Mouse (Mus musculus) left cerebral cortex, adult 8-10 months (tissue): ENCODE results near the gene Prrt4. TPM values are rescaled to one million over a fixed set of nuclear protein-coding genes. Genes with fewer than 3 reads are reported as not detected.
A peak's percentile ranks its signal among the peaks of the same experiment; 100 is the strongest.

Experiments
- DNase-seq, 2 experiments: peaks; one replicate each; pipeline ENCODE4 v3.0.0; 2022; ENCODE audit warnings: low spot score in 2 of 2
- microRNA-seq, 2 experiments: library from miRNA; unstranded; fragments of <30 nt; microRNA quantifications; one replicate each; pipeline ENCODE4 v1.2.0; 2022
- total RNA-seq, 4 experiments: library from RNA; stranded (reverse); gene quantifications; 2 replicates each; pipeline ENCODE4 v1.2.4; 2022

Prrt4 gene
- total RNA-seq, 4 experiments from 2014 or later, result 3.8 to 4.7 (median 4.4) TPM

DNA sequence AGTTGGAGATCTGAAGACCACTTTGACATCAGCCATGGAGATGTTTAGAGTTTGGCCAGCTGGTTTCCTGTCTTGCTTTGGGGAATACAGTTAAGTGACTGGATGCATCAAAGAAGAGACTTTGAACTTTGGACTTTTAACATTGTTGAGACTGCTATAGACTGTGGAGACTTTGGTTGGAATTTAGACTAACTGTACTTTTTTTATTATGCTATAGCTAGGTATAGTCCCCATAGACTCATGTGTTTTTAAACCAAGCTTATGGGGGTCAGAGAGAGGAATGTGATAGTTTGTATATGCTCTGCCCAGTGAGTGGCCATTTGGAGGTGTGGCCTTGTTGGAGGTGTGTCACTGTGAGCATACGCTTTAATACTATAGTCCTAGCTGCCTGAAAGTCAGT, 29.4 kb downstream of the Prrt4 start:
- DNase-seq, result no peak

DNA sequence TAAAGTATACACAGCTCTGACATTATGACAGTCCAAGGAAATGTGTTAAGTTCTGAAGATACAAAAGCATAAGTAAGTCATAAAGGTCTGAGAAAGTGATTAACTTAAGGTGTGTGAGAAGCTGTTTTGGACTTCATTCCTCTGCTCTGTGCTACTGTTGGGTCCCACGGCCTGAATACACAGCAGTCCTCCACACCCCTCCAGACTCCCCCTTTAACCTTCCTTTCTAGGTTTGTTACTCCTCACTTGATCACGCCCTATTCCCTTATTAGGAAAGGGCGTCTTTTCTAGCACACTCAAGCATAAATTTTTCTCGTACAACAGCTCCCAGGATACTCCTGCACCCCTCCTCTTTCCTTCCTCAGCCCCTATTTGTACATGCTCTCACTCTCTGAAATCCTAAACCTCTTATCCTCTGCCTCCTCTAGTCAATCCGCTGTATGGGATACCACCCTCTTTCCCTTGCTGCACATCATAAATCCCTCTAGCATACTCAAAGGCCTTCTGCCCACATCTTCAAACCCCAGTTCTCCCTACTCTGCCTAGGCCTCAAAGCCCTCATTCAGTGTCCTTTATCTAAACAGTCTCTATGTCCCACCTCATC, 31.9 kb downstream of the Prrt4 start:
- no peak for DNase-seq

DNA sequence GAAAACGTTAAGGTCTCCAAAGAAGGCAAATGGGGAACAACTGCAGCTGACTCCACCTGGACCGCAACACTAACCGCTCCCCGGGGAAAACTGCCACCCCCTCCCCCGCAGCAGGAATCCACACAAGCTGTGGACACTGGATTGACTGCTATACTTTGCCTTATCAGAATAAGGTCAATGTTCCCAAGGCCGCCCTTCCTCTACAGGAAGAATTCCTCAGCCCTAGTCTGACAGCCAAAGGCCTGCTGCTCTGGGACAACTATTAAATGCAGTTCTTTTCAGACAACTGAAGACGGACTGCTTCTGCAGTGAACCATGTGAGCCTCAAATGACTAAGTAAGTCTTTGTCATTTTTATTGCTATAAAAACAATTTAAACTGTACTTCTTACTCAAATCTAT, 32.7 kb downstream of the Prrt4 start:
- no peak for DNase-seq

DNA sequence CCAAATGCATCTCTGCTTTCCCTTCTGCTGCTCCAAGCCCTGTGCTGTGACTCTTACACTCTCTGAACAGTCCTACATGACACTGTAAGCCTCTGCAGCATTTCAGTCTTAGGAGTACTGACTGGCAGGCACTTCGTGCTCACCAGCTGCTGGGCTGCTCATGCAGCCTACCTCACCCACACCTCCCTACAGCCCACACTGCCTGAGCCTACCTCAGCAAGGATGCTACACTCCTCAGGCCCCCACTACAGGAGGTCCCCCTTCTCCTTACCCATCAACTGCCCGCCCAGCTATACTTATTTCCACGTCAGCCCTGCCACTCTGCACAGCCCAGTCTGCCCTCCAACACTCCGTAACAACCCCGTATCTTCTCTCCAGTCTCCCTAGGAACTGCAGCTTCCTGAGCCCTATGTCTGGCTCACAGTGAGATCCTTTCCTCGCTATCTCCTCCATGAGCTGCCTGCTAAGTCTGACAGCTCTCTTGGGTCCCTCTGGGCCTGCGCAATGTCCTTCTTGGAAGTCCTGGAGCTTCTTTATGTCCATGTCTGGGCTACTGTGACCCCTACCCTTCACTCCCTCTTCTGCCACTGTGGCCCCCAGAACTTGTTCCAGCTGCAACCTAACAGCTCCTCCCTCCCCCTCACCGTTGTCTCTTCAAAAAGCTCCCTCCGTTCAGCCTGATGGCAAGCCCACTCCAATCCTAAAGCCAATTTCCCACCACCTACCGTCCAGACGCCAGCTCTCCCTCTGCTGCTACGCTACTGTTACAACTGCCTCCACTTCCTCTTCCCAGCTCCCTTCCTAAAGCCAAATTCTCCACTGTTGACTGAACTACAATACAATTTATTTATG, 33.7 kb downstream of the Prrt4 start:
- peak in 1 of 2 experiments; percentile 15 for DNase-seq

DNA sequence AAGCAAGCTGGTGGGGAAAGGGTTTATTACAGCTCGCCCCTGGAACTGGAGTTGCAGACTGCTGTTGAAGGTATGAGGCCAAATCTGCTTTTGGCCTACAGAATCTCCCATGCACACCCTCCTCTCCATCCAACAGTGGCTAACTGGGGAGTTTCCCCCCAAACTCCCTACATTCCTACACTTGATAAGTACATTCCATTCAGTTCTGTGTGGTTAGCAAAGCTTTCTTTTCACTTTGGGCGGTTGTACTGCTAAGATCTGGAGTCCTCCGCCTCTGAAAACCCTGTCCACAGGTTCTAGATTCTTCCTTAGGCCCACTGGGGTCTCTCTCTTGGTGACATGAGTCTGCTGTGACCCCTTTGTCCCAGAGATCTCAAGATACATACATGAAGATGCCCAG, 34.4 kb downstream of the Prrt4 start:
- no peak for DNase-seq

DNA sequence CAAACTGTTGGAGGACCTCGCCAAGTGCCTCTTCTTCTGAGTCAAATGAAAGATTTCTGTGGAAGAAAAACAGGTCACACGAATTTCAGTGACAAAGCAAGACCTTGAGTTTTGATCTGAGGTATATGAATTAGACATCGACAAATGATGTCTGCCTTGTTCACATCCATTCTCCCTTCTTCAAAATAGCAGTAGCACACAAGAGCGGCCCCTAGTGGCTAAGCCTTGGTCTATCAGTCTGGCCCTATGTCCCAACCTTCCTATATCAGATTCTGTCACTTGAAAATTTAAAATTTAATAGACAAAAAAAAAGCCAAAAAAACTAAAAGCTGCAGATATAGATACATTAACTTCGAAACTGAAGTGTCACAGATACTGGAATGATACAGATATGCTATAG, 35.8 kb downstream of the Prrt4 start:
- DNase-seq, result no peak

DNA sequence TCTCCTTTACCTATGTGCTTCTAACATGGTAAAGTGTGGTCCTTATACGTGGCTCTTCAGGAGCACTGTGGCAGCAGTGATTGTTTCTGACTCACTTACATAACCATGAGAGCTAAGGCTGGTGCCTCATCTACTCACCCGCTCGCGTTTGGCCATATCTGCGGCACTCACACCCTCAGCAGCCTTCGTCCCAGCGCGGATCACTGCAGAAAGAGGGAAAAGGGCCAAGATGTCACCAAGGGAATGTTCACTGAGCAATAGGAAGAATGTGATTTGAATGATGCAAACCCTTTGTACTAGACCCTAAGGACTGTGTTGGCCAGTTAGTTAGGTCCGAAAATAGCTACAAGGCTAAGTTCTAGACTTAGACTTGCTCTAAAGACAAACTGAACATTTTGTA, 41.9 kb downstream of the Prrt4 start:
- DNase-seq, result no peak

DNA sequence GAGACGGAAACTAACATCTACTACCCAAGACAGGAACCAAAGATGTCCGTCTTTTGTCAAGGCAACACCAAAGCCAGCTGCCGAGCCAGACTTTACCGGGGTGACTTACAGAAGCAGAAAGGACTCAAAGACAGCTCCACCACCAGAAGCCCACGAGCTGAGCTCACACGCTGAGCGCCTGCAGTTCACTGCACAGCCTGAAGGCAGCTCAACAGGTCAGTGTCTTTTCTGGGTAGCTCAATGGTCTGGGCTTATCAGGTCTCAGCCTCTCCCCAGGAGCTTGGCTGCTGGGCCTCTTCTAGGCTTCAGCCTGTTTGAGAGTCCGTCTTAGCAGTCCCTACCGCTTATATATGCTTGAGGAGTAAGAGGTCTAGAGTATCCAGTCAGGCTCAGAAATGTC, 46.3 kb downstream of the Prrt4 start:
- DNase-seq, result no peak

DNA sequence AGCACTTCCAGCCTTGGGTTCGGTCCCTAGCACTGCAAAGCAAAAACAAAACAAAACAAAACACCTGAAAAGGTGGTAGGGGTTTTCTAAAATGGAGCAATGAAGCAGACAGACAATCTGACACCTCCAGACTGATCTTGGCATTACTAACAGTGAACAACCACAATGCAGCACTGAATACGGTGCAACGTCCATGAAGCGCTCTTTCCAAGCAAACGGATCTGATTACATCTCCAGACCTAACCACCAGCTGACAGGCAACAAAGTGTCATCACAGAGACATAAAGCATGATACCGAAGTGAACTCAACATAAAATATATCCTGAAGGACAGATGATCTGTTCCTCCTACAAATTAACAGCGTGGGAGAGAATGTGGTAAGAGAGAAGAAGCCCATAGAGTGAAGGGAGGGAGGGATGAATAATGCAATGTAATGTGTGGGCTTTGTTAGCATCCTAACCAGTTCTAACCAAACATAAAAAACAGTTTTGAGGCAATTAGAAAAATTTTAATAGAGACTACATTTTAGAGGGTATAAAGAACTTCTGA, 52.4 kb downstream of the Prrt4 start:
- no peak for DNase-seq

DNA sequence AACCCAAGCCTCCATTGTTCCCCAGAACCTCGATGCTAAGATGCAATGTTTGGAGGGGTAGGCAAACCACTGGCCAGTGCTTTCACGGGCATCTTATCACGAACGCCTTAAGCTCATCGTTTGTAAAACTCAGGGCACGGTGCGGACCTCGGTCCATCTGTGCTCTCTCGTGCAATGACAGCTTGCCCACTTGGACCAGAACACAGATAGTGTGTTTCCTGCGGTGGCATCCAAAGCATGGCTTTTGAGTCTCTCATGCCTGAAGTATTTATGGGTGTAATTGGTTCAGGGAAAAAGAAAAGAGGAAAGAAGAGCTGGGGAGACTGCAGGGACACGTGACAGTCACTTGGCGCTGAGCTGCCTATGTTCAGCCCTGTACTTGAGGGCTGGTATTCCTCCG, 59.4 kb downstream of the Prrt4 start:
- no peak for DNase-seq

Small RNAs within 50 kb of the gene (microRNA-seq; reads per million reads assigned to microRNA genes)
- gene Gm24303, result 0 reads per million in 2 experiments

Other genes with a start within 250 kb of the Prrt4 start
- gene Lep, start 119.4 kb downstream of the Prrt4 start, total RNA-seq, result not detected
- gene Rbm28, start 14.6 kb downstream of the Prrt4 start, total RNA-seq, result 10 to 100 TPM; 29.5 to 37.0 (median 34.2) TPM
- 10 to 100 TPM; 52.5 to 72.2 (median 59.0) TPM for gene Impdh1, start 36.8 kb upstream of the Prrt4 start, total RNA-seq
- 1 to 10 TPM; 5.2 to 8.6 (median 6.1) TPM for gene Hilpda, start 92.9 kb upstream of the Prrt4 start, total RNA-seq
- gene Fam71f2, start 100.0 kb upstream of the Prrt4 start, total RNA-seq, result under 1 TPM in 3 of 4 experiments, not detected in 1; 0.57 to 0.68 (median 0.67) TPM
- gene Fam71f1, start 139.6 kb upstream of the Prrt4 start, total RNA-seq, result not detected
- gene Calu, start 168.5 kb upstream of the Prrt4 start, total RNA-seq, result 10 to 100 TPM; 63.5 to 67.6 (median 64.3) TPM
- gene Opn1sw, start 208.9 kb upstream of the Prrt4 start, total RNA-seq, result under 1 TPM in 3 of 4 experiments, not detected in 1; 0.37 to 0.87 (median 0.44) TPM
- 100 to 1,000 TPM in 2 of 4 experiments, 10 to 100 TPM in 2; 87.5 to 111 (median 103) TPM for gene Ccdc136, start 216.7 kb upstream of the Prrt4 start, total RNA-seq